Mouse (Mus musculus) forebrain, embryonic 14.5 days (tissue): ENCODE results near the gene Rheb. TPM values are rescaled to one million over a fixed set of nuclear protein-coding genes. Genes with fewer than 3 reads are reported as not detected.

Experiments used
- ATAC-seq: fragments of 200-750 bp; cut with Nextera tagmentation; 2 replicates; pipeline ENCODE4 v1.8.0; 2017; ENCODE audit warnings: mild to moderate bottlenecking, moderate library complexity
- DNase-seq: peaks from one replicate; pipeline ENCODE4 v3.0.0-alpha.2; 2015; ENCODE audit warnings: low spot score
- H3K27ac ChIP-seq: fragments of 300-500 bp; sonication (generic); 2 replicates; pipeline ENCODE4 v1.5.1; 2014; ENCODE audit warnings: low read depth, mild to moderate bottlenecking, control low read depth, low read length, moderate library complexity
- H3K27me3 ChIP-seq: fragments of 300-500 bp; sonication (generic); replicated peaks from 2 replicates; pipeline ENCODE4 v1.6.1; 2014; ENCODE audit warnings: low read length, control low read depth, mixed read lengths; ENCODE audit not compliant: control insufficient read depth, insufficient read depth
- H3K36me3 ChIP-seq: fragments of 300-500 bp; sonication (generic); 2 replicates; pipeline ENCODE4 v1.6.1; 2014; ENCODE audit warnings: low read length, control low read depth; ENCODE audit not compliant: control insufficient read depth, insufficient read depth
- H3K4me1 ChIP-seq: fragments of 300-500 bp; sonication (generic); 2 replicates; pipeline ENCODE4 v1.6.1; 2014; ENCODE audit warnings: antibody characterized with exemption, low read length, control low read depth; ENCODE audit not compliant: control insufficient read depth, insufficient read depth
- H3K4me2 ChIP-seq: fragments of 300-500 bp; sonication (generic); 2 replicates; pipeline ENCODE4 v1.6.1; 2014; ENCODE audit warnings: mild to moderate bottlenecking, control low read depth, low read length
- H3K4me3 ChIP-seq: fragments of 300-500 bp; sonication (generic); 2 replicates; pipeline ENCODE4 v1.5.1; 2014; ENCODE audit warnings: low read depth, low read length, control low read depth
- H3K9ac ChIP-seq: fragments of 300-500 bp; sonication (generic); 2 replicates; pipeline ENCODE4 v1.6.1; 2014; ENCODE audit warnings: mild to moderate bottlenecking, low read length, control low read depth, moderate library complexity
- H3K9me3 ChIP-seq: fragments of 300-500 bp; sonication (generic); replicated peaks from 2 replicates; pipeline ENCODE4 v1.6.1; 2016; ENCODE audit warnings: low read length, control low read depth, mixed read lengths; ENCODE audit not compliant: control insufficient read depth
- WGBS: fragments of 180-500 bp; shearing (Covaris S2); extraction: QIAGEN DNeasy Blood & Tissue Kit; methylation state at CpG from one replicate; pipeline ENCODE4 v1.1.7; 2014; 5-methylcytosine and 5-hydroxymethylcytosine counted together
- polyA plus RNA-seq: library from polyadenylated mRNA; unstranded; fragments of >200 nt; fragmentation: Nextera tagmentation; extraction: Ambion mirVana; gene quantifications from 2 replicates; pipeline ENCODE4 v1.2.1, GENCODE M21; 2014

The Rheb gene
- polyA plus RNA-seq, 1 experiment from 2014 or later = 229 TPM

- no peaks in the 10 kb centered on the region for H3K9me3 ChIP-seq
- H3K4me2 ChIP-seq = no peak overlapping the region
- H3K4me1 ChIP-seq = no peaks in the 10 kb centered on the region
- DNase-seq (no peak), ATAC-seq (no peak)
- H3K36me3 ChIP-seq = no peaks in the 10 kb centered on the region
- no peaks in the 10 kb centered on the region for H3K27me3 ChIP-seq
- no peak overlapping the region for H3K27ac ChIP-seq
- H3K9ac ChIP-seq = no peak overlapping the region
- 49% methylated on average over 3 of the region's 3 CpGs for WGBS
- H3K4me3 ChIP-seq = no peak overlapping the region
Measured at GRCm38 (mm10) chr5:24756931-24757330, 85.5 kb downstream of the Rheb start.

Other genes starting within 250 kb of the Rheb start
- 170 and 177 TPM in 2 replicates for gene Smarcd3, start 218.2 kb downstream of the Rheb start, polyA plus RNA-seq
- 59.8 and 65.3 TPM in 2 replicates for gene Nub1, start 157.1 kb downstream of the Rheb start, polyA plus RNA-seq
- 6.1 and 6.4 TPM in 2 replicates for gene Wdr86, start 111.9 kb downstream of the Rheb start, polyA plus RNA-seq
- gene Crygn, start 84.6 kb downstream of the Rheb start, polyA plus RNA-seq = 1.8 TPM in 1 of 2 replicates, not detected in the other